8 mouse cellular contexts compared by ENCODE assay signal in genomic region chr13:42048991-42049773, GRCm38 (mm10). TPM values are rescaled to one million over a fixed set of nuclear protein-coding genes. Genes with fewer than 3 reads are reported as not detected.
A peak's percentile ranks its signal among the peaks of the same experiment; 100 is the strongest.
DNase-seq lines count a peak whose midpoint lies in the region; ATAC-seq and TF ChIP-seq lines count a peak whose summit lies in the region.

No protein-coding gene starts in this region.

- H3K4me2 ChIP-seq in embryonic facial prominence, embryonic 11.5 days (ENCODE audit: low read depth, low read length): peak overlapping the region; percentile 77
- H3K4me2 ChIP-seq in liver, embryonic 11.5 days: peak overlapping the region; percentile 77

- DNase-seq in cerebellum, adult 11 months: peak; percentile 49
- DNase-seq in embryonic facial prominence, embryonic 11.5 days (ENCODE audit: low spot score): peak; percentile 66
- peak; percentile 85 to 90 for DNase-seq in heart, adult 18-20 months
- DNase-seq in kidney, adult 2 months: peak; percentile 89
- peak; percentile 77 for DNase-seq in liver, embryonic 11.5 days (ENCODE audit: low spot score)
- DNase-seq in naive thymus-derived CD4-positive, alpha-beta T cell, adult 2 months (ENCODE audit: low read depth): peak; percentile 86
- DNase-seq in spleen, postnatal 4 days (ENCODE audit: low spot score in 2 of 2): peak; percentile 57 to 80

- no peaks in the 10 kb centered on the region for H3K9me3 ChIP-seq in embryonic facial prominence, embryonic 11.5 days (replicated peaks; ENCODE audit: control insufficient read depth, low read length)
- no peaks in the 10 kb centered on the region for H3K9me3 ChIP-seq in liver, embryonic 11.5 days (ENCODE audit: control insufficient read depth, low read length)

- peak overlapping the region; percentile 67 for H3K27ac ChIP-seq in embryonic facial prominence, embryonic 11.5 days (replicated peaks; ENCODE audit: low read depth, low read length)
- peak overlapping the region; percentile 39 for H3K27ac ChIP-seq in kidney, adult 2 months (ENCODE audit: insufficient read depth, low read depth, low read length)
- peak overlapping the region; percentile 75 for H3K27ac ChIP-seq in liver, embryonic 11.5 days (ENCODE audit: low read depth, low read length)

- no peak for TF ChIP-seq CTCF in kidney, adult 2 months (conservative IDR thresholded peaks at IDR 0.05; ENCODE audit: insufficient read depth, insufficient read length, low read depth, low read length)

- no peak for TF ChIP-seq POLR2A in kidney, adult 2 months (IDR thresholded peaks at IDR 0.05; ENCODE audit: low read depth, low read length)

- WGBS in embryonic facial prominence, embryonic 11.5 days: under 1% methylated on average over 45 of the region's 48 CpGs
- WGBS in kidney, adult 2 months: under 1% methylated on average over 46 of the region's 48 CpGs
- under 1% methylated on average over 48 of the region's 48 CpGs for WGBS in liver, embryonic 11.5 days

- H3K9ac ChIP-seq in embryonic facial prominence, embryonic 11.5 days (replicated peaks; ENCODE audit: low read length): peak overlapping the region; percentile 79
- H3K9ac ChIP-seq in liver, embryonic 11.5 days (ENCODE audit: low read depth, low read length): peak overlapping the region; percentile 79

- no peak for ATAC-seq in cerebellum, adult (ENCODE audit: insufficient number of reproducible peaks, low FRiP score, low TSS enrichment)
- 0 out of 2 replicates have a peak, but pooled peaks have one; percentile 8 for ATAC-seq in embryonic facial prominence, embryonic 11.5 days (replicated peaks; ENCODE audit: insufficient number of reproducible peaks, low FRiP score, low TSS enrichment, low read depth)
- ATAC-seq in liver, embryonic 11.5 days (replicated peaks; ENCODE audit: low FRiP score): no peak

- no peaks in the 10 kb centered on the region for H3K4me1 ChIP-seq in embryonic facial prominence, embryonic 11.5 days (ENCODE audit: control insufficient read depth, insufficient read depth, low read length)
- H3K4me1 ChIP-seq in kidney, adult 2 months (ENCODE audit: control insufficient read depth, insufficient read depth, low read length): no peaks in the 10 kb centered on the region; the same call in 1 of the 2 replicates
- peaks cover 12% of the 10 kb centered on the region for H3K4me1 ChIP-seq in liver, embryonic 11.5 days (replicated peaks; ENCODE audit: control insufficient read depth, insufficient read depth, low read length)

- H3K36me3 ChIP-seq in embryonic facial prominence, embryonic 11.5 days (replicated peaks; ENCODE audit: control insufficient read depth, insufficient read depth, low read depth, low read length): no peaks in the 10 kb centered on the region
- H3K36me3 ChIP-seq in kidney, adult 2 months (ENCODE audit: control insufficient read depth, insufficient read depth, low read length): no peaks in the 10 kb centered on the region
- H3K36me3 ChIP-seq in liver, embryonic 11.5 days (ENCODE audit: control insufficient read depth, insufficient read depth, low read length): no peaks in the 10 kb centered on the region

- no peaks in the 10 kb centered on the region for H3K27me3 ChIP-seq in embryonic facial prominence, embryonic 11.5 days (ENCODE audit: control insufficient read depth, insufficient read depth, low read length)
- no peaks in the 10 kb centered on the region for H3K27me3 ChIP-seq in kidney, adult 2 months (replicated peaks; ENCODE audit: control insufficient read depth, insufficient read depth, low read length)
- no peaks in the 10 kb centered on the region for H3K27me3 ChIP-seq in liver, embryonic 11.5 days (replicated peaks; ENCODE audit: control insufficient read depth, insufficient read depth, low read length)

- H3K4me3 ChIP-seq in embryonic facial prominence, embryonic 11.5 days (ENCODE audit: low read depth, low read length): peak overlapping the region; percentile 60
- peak overlapping the region; percentile 66 for H3K4me3 ChIP-seq in kidney, adult 2 months (ENCODE audit: insufficient read depth, low read depth, low read length)
- H3K4me3 ChIP-seq in liver, embryonic 11.5 days (ENCODE audit: low read depth, low read length): peak overlapping the region; percentile 92

RNA-seq across cellular contexts. Expression of gene Hivep1, which starts 2.6 kb away (rescaled TPM):
- polyA plus RNA-seq in embryonic facial prominence, embryonic 11.5 days (2014; fragmentation: Nextera tagmentation; extraction: Ambion mirVana): 13.1 and 13.4 TPM in 2 replicates
- total RNA-seq in heart, adult 18-20 months (2021): 10 to 100 TPM; 23.8 to 25.9 TPM
- polyA plus RNA-seq in kidney, adult 2 months (2012; rRNA removed): 15.6 and 17.8 TPM in 2 replicates
- polyA plus RNA-seq in liver, embryonic 11.5 days (2014; fragmentation: Nextera tagmentation; extraction: Ambion mirVana): 4.7 and 6.7 TPM in 2 replicates
